Mouse (Mus musculus) hindbrain, postnatal 0 days (tissue): ENCODE results near the gene Trim69. TPM values are rescaled to one million over a fixed set of nuclear protein-coding genes. Genes with fewer than 3 reads are reported as not detected.
A peak's percentile ranks its signal among the peaks of the same experiment; 100 is the strongest.

Experiments
- ATAC-seq: fragments of 200-750 bp; cut with Nextera tagmentation; 2 replicates; pipeline ENCODE4 v1.8.0; 2017; ENCODE audit warnings: mild to moderate bottlenecking, moderate TSS enrichment, moderate library complexity
- DNase-seq: peaks from one replicate; pipeline ENCODE4 v3.0.0-alpha.2; 2015; ENCODE audit warnings: low spot score
- H3K27ac ChIP-seq: fragments of 300-500 bp; sonication (generic); 2 replicates; pipeline ENCODE4 v1.5.1; 2014; ENCODE audit warnings: mild to moderate bottlenecking
- H3K27me3 ChIP-seq: fragments of 300-500 bp; sonication (generic); 2 replicates; pipeline ENCODE4 v1.6.1; 2014; ENCODE audit warnings: low read length, mixed read lengths; ENCODE audit not compliant: insufficient read depth
- H3K36me3 ChIP-seq: fragments of 300-500 bp; sonication (generic); 2 replicates; pipeline ENCODE4 v1.6.1; 2014; ENCODE audit warnings: low read length, mixed read lengths; ENCODE audit not compliant: insufficient read depth
- H3K4me1 ChIP-seq: fragments of 300-500 bp; sonication (generic); 2 replicates; pipeline ENCODE4 v1.6.1; 2014; ENCODE audit warnings: antibody characterized with exemption, low read length, mixed read lengths; ENCODE audit not compliant: insufficient read depth
- H3K4me2 ChIP-seq: fragments of 300-500 bp; sonication (generic); 2 replicates; pipeline ENCODE4 v1.6.1; 2014; ENCODE audit warnings: low read depth, mild to moderate bottlenecking, low read length, moderate library complexity, mixed read lengths
- H3K4me3 ChIP-seq: fragments of 300-500 bp; sonication (generic); 2 replicates; pipeline ENCODE4 v1.5.1; 2014; ENCODE audit warnings: low read length
- H3K9ac ChIP-seq: fragments of 300-500 bp; sonication (generic); replicated peaks from 2 replicates; pipeline ENCODE4 v1.6.1; 2014; ENCODE audit warnings: mild to moderate bottlenecking, low read length, moderate library complexity, mixed read lengths
- H3K9me3 ChIP-seq: fragments of 300-500 bp; sonication (generic); 2 replicates; pipeline ENCODE4 v1.6.1; 2016; ENCODE audit warnings: low read length, mixed read lengths
- CTCF ChIP-seq: IDR thresholded peaks from 2 replicates; pipeline ENCODE4 v1.5.1; 2016; ENCODE audit warnings: antibody characterized with exemption, control low read depth, low read depth
- WGBS: fragments of 180-500 bp; shearing (Covaris S2); extraction: QIAGEN DNeasy Blood & Tissue Kit; methylation state at CpG from one replicate; pipeline ENCODE4 v1.1.7; 2014; 5-methylcytosine and 5-hydroxymethylcytosine counted together
- polyA plus RNA-seq: library from polyadenylated mRNA; unstranded; fragments of >200 nt; fragmentation: Nextera tagmentation; extraction: Ambion mirVana; gene quantifications from 2 replicates; pipeline ENCODE4 v1.2.1, GENCODE M21; 2015
- total RNA-seq: library from RNA; depleted of rRNA; stranded (reverse); fragments of >200 nt; gene quantifications from 2 replicates; pipeline ENCODE4 v1.2.3, GENCODE M21; 2014

Trim69 gene
- total and polyA plus RNA-seq, 2 experiments from 2014 or later = not detected

DNA sequence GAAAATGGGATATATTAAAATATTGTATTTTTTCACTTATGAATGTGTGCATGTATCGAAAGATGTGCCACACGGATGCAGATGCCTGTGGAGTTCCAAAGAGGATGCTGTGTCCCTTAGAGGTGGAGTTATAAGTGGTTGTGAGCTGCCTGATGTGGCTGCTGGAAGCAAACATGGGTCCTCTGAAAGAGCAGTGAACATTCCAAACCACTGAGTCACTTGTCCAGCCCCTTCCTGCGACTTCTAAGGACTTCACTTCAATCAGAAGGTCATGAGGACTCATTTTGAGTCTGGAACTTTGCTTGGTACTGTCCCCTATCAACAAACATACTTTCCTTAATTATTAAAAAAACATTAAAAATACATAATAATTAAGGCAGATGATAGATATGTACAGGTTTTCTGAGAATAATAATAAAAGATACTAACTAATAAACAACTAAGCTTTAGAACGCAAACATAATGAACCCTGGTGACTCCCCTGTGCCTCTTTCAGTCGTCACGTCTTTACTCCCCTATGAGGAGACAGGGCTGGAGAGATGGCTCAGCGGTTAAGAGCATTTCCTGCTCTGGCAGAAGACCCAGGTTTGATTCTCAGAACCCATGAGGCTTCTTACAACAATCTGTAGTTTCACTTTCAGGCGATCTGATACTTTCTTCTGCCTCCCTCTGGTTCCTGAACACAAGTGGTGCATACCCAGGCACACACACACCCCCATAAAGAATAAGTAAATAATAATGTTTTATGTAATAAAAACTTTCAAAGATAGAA, 19.7 kb downstream of the Trim69 start:
- H3K27me3 ChIP-seq = no peaks in the 10 kb centered on the region
- no peaks in the 10 kb centered on the region for H3K36me3 ChIP-seq
- no peak for TF ChIP-seq CTCF
- H3K9ac ChIP-seq = no peak overlapping the region
- no peak overlapping the region for H3K4me2 ChIP-seq
- no peaks in the 10 kb centered on the region for H3K4me1 ChIP-seq
- 83% methylated on average over 8 of the region's 8 CpGs for WGBS
- DNase-seq (no peak), ATAC-seq (no peak)
- no peak overlapping the region for H3K4me3 ChIP-seq
- H3K9me3 ChIP-seq = no peaks in the 10 kb centered on the region
- H3K27ac ChIP-seq = no peak overlapping the region

- Histone ChIP-seq H3K36me3 (no peaks in the 10 kb centered on the region), H3K4me2 (no peak overlapping the region), H3K9ac (no peak overlapping the region), H3K4me1 (no peaks in the 10 kb centered on the region), H3K27me3 (no peaks in the 10 kb centered on the region), H3K27ac (no peak overlapping the region), H3K9me3 (no peaks in the 10 kb centered on the region), H3K4me3 (no peak overlapping the region)
- no peak for TF ChIP-seq CTCF
- DNase-seq (no peak), ATAC-seq (no peak)
- 89% methylated on average over 4 of the region's 4 CpGs for WGBS
These were observed 24.6 kb downstream of the Trim69 start for GRCm38 (mm10) chr2:122185086-122185485.

DNA sequence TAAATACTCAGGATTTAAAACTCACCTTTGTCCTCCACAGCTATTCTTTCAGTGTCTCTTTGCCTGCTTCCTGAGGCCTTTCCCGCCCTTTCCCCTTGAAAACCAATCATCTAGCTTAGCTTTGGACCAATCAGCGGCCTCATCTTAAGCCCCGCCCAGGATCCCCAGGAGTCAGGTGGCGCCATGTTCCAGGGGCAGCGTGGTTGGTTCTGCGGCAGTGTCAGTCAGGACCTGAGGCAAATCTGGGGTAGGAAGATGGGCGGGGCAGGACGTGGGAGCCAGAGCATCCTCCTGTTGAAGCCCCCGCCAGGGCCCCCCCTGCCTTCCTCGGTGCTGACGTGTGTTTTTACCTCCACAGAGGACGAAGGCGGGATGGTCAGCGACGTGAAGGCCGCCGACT, 25.6 kb downstream of the Trim69 start, which contains the start of the genes Patl2 and Terb2:
Patl2 (minus strand) TSS at position 84 of the 400 bp plus-strand sequence.
Terb2 (plus strand) TSS at position 167 of the 400 bp plus-strand sequence.
- no peaks in the 10 kb centered on the region for H3K27me3 ChIP-seq
- no peak within 1 kb of the TSS for H3K4me3 ChIP-seq
- WGBS = 84% methylated on average over 17 of the region's 17 CpGs
- no peak within 1 kb of the TSS for H3K9ac ChIP-seq
- H3K9me3 ChIP-seq = no peaks in the 10 kb centered on the region
- no peak for ATAC-seq
- H3K27ac ChIP-seq = no peak within 1 kb of the TSS
- H3K36me3 ChIP-seq = no peaks in the 10 kb centered on the region
- TF ChIP-seq CTCF = no peak
- no peaks in the 10 kb centered on the region for H3K4me1 ChIP-seq
- H3K4me2 ChIP-seq = no peak within 1 kb of the TSS
- no peak for DNase-seq

- Histone ChIP-seq H3K9me3 (no peaks in the 10 kb centered on the region), H3K4me1 (no peaks in the 10 kb centered on the region), H3K27ac (no peak overlapping the region), H3K36me3 (no peaks in the 10 kb centered on the region), H3K4me3 (no peak overlapping the region), H3K4me2 (no peak overlapping the region), H3K9ac (no peak overlapping the region), H3K27me3 (no peaks in the 10 kb centered on the region)
- no peak for DNase-seq
- ATAC-seq = no peak
- WGBS = 95% methylated on average over 3 of the region's 3 CpGs
- TF ChIP-seq CTCF = no peak
These were observed 26.3 kb downstream of the Trim69 start for GRCm38 (mm10) chr2:122186751-122187150.

DNA sequence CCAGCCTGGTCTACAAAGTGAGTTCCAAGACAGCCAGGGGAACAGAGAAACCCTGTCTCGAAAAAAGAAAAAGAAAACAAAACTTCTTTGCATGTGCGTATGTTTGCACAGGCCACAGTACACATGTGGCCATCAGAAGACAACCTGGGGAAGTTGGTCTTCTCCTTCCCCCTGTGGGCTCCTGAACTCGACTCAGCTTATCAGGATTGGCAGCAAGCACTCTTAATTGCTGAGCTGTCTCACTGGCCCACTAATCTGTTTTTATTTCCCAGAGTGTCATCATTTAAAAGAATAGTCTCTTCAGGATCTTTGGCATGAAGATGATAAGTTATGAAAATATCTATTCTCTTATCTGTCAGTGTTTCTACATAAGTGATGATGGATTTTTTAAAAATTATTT, 31.3 kb downstream of the Trim69 start:
- 79% methylated on average over 3 of the region's 3 CpGs for WGBS
- no peak for TF ChIP-seq CTCF

DNA sequence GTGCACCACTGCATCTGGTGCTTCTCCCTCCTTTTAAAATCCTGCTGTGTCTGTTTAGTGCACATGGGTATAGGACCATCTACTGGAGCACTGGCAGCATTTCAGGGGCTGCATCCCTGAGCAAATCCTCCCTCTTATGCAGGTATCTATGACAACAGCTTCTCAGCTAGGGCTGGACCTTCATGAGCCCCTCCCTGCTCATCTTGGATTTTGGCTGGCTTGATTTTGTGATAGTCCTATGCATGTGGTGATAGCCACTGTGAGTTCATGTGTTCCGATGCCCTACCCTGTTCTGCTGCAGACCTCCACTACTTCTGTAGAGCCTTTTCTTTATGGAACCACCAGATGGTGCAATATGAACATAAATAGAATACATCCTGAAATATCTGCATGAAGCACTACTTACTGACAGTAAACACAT, 34.0 kb downstream of the Trim69 start:
- DNase-seq (peak; percentile 83), ATAC-seq (peak; percentile 86)
- Histone ChIP-seq H3K27ac (no peak overlapping the region), H3K27me3 (no peaks in the 10 kb centered on the region), H3K4me3 (no peak overlapping the region), H3K36me3 (no peaks in the 10 kb centered on the region), H3K4me1 (no peaks in the 10 kb centered on the region), H3K4me2 (no peak overlapping the region), H3K9ac (no peak overlapping the region), H3K9me3 (no peaks in the 10 kb centered on the region)
- 26% methylated on average over 1 of the region's 1 CpGs for WGBS
- TF ChIP-seq CTCF = peak; percentile 74

More for the DNA sequence above, 31.3 kb downstream of the Trim69 start:
- DNase-seq (no peak), ATAC-seq (no peak)
- Histone ChIP-seq H3K4me2 (no peak overlapping the region), H3K4me3 (no peak overlapping the region), H3K9me3 (no peaks in the 10 kb centered on the region), H3K27ac (no peak overlapping the region), H3K27me3 (no peaks in the 10 kb centered on the region), H3K36me3 (no peaks in the 10 kb centered on the region), H3K4me1 (no peaks in the 10 kb centered on the region), H3K9ac (no peak overlapping the region)

GRCm38 (mm10) chr2:122201501-122201900, 41.0 kb downstream of the Trim69 start:
- no peak overlapping the region for H3K4me2 ChIP-seq
- no peak overlapping the region for H3K4me3 ChIP-seq
- DNase-seq (no peak), ATAC-seq (no peak)
- H3K9me3 ChIP-seq = no peaks in the 10 kb centered on the region
- no peak overlapping the region for H3K9ac ChIP-seq
- no peaks in the 10 kb centered on the region for H3K4me1 ChIP-seq
- TF ChIP-seq CTCF = no peak
- H3K27ac ChIP-seq = no peak overlapping the region
- H3K36me3 ChIP-seq = no peaks in the 10 kb centered on the region
- no peaks in the 10 kb centered on the region for H3K27me3 ChIP-seq
- 93% methylated on average over 1 of the region's 1 CpGs for WGBS
